Mouse (Mus musculus): Measurements from ENCODE around the gene Dip2a. TPM values are rescaled to one million over a fixed set of nuclear protein-coding genes. Genes with fewer than 3 reads are reported as not detected.

Gene Dip2a
- polyA plus RNA-seq (2014; fragmentation: Nextera tagmentation; extraction: Ambion mirVana), result 4.1 and 7.1 TPM in 2 replicates

GRCm38 (mm10) chr10:76344711-76345539 lies at the start of gene Dip2a:
Gene Dip2a (minus strand): TSS chr10:76345291.
- Histone ChIP-seq H3K9me3 (ENCODE audit: control insufficient read depth, low read length) (no peaks in the 10 kb centered on the region), H3K4me3 (ENCODE audit: low read depth, low read length) (peak within 1 kb of the TSS; percentile 82), H3K27ac (ENCODE audit: low read depth, low read length) (peak within 1 kb of the TSS; percentile 86), H3K9ac (ENCODE audit: low read depth, low read length) (peak within 1 kb of the TSS; percentile 92), H3K4me1 (replicated peaks; ENCODE audit: control insufficient read depth, insufficient read depth, low read length) (0 out of 2 replicates have a peak, but pooled peaks cover 2% of the 10 kb centered on the region), H3K27me3 (ENCODE audit: control insufficient read depth, insufficient read depth, low read length) (no peaks in the 10 kb centered on the region), H3K4me2 (replicated peaks; ENCODE audit: low read depth, low read length) (peak within 1 kb of the TSS; percentile 55), H3K36me3 (ENCODE audit: control insufficient read depth, insufficient read depth, low read length) (no peaks in the 10 kb centered on the region)
- ATAC-seq (ENCODE audit: low FRiP score), result peak; percentile 95
- under 1% methylated on average over 71 of the region's 94 CpGs for WGBS
- DNase-seq (ENCODE audit: low spot score), result peak; percentile 97

- no peaks in the 10 kb centered on the region for H3K4me1 ChIP-seq (replicated peaks; ENCODE audit: control insufficient read depth, insufficient read depth, low read length)
- H3K36me3 ChIP-seq (ENCODE audit: control insufficient read depth, insufficient read depth, low read length), result peaks cover 11% of the 10 kb centered on the region; the same call in 1 of the 2 replicates
- H3K27ac ChIP-seq (ENCODE audit: low read depth, low read length), result no peak overlapping the region
- no peaks in the 10 kb centered on the region for H3K9me3 ChIP-seq (ENCODE audit: control insufficient read depth, low read length)
- no peaks in the 10 kb centered on the region for H3K27me3 ChIP-seq (ENCODE audit: control insufficient read depth, insufficient read depth, low read length)
- H3K4me3 ChIP-seq (ENCODE audit: low read depth, low read length), result no peak overlapping the region
- ATAC-seq (ENCODE audit: low FRiP score) (no peak), DNase-seq (ENCODE audit: low spot score) (no peak)
- H3K9ac ChIP-seq (ENCODE audit: low read depth, low read length), result no peak overlapping the region
- H3K4me2 ChIP-seq (replicated peaks; ENCODE audit: low read depth, low read length), result no peak overlapping the region
- WGBS, result 93% methylated on average over 12 of the region's 12 CpGs
Measured at GRCm38 (mm10) chr10:76392596-76392995, 47.5 kb upstream of the Dip2a start.

DNA sequence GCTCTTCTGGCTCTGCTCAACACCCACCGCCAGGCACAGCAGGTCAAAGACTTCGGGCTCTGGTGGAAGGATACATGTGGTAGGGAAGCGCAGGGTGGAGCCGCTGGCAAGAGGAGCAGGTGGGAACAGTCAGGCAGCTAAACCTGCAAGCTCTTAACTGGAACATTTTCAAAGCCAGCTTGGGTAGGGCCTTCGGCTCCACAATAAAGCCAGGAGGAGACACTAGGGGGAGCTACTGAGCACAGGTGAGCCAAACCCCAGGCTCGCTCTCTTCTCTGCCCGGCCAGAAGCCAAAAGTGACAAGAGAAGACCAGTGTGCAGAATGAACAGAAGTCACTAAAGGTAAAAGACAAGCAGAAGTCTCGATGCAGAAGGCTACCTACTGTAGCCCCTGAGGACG lies 46.7 kb upstream of the Dip2a start:
- Histone ChIP-seq H3K4me1 (replicated peaks; ENCODE audit: control insufficient read depth, insufficient read depth, low read length) (no peaks in the 10 kb centered on the region), H3K4me3 (ENCODE audit: low read depth, low read length) (no peak overlapping the region), H3K27ac (ENCODE audit: low read depth, low read length) (no peak overlapping the region), H3K9me3 (ENCODE audit: control insufficient read depth, low read length) (no peaks in the 10 kb centered on the region), H3K36me3 (ENCODE audit: control insufficient read depth, insufficient read depth, low read length) (peaks cover 11% of the 10 kb centered on the region; the same call in 1 of the 2 replicates), H3K27me3 (ENCODE audit: control insufficient read depth, insufficient read depth, low read length) (no peaks in the 10 kb centered on the region), H3K9ac (ENCODE audit: low read depth, low read length) (no peak overlapping the region), H3K4me2 (replicated peaks; ENCODE audit: low read depth, low read length) (no peak overlapping the region)
- DNase-seq (ENCODE audit: low spot score) (peak; percentile 62), ATAC-seq (ENCODE audit: low FRiP score) (no peak)
- WGBS, result 87% methylated on average over 9 of the region's 9 CpGs

DNA sequence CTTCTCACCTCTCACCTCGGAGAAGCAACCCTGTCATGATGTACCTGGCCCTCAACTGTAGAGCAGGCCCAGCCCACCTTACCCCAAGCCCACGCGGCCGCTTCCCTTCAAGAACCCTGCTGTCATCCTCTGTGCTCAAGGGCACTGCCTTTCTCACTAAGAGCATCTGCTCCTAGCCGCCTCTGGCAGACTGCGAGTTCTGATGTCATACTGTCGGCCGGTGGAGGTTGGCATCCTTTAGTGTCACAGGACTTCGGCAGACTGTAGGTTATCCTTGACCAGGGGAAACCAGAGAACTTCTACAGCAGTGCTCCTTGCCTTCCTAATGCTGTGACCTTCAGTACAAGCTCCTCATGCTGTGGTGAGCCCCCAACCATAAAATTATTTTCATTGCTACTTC lies 46.1 kb upstream of the Dip2a start:
- Histone ChIP-seq H3K4me2 (replicated peaks; ENCODE audit: low read depth, low read length) (no peak overlapping the region), H3K27me3 (ENCODE audit: control insufficient read depth, insufficient read depth, low read length) (no peaks in the 10 kb centered on the region), H3K27ac (ENCODE audit: low read depth, low read length) (no peak overlapping the region), H3K36me3 (ENCODE audit: control insufficient read depth, insufficient read depth, low read length) (peaks cover 11% of the 10 kb centered on the region; the same call in 1 of the 2 replicates), H3K4me1 (replicated peaks; ENCODE audit: control insufficient read depth, insufficient read depth, low read length) (no peaks in the 10 kb centered on the region), H3K9ac (ENCODE audit: low read depth, low read length) (no peak overlapping the region), H3K4me3 (ENCODE audit: low read depth, low read length) (no peak overlapping the region), H3K9me3 (ENCODE audit: control insufficient read depth, low read length) (no peaks in the 10 kb centered on the region)
- no peak for ATAC-seq (ENCODE audit: low FRiP score)
- no peak for DNase-seq (ENCODE audit: low spot score)
- WGBS, result 94% methylated on average over 9 of the region's 9 CpGs

DNA sequence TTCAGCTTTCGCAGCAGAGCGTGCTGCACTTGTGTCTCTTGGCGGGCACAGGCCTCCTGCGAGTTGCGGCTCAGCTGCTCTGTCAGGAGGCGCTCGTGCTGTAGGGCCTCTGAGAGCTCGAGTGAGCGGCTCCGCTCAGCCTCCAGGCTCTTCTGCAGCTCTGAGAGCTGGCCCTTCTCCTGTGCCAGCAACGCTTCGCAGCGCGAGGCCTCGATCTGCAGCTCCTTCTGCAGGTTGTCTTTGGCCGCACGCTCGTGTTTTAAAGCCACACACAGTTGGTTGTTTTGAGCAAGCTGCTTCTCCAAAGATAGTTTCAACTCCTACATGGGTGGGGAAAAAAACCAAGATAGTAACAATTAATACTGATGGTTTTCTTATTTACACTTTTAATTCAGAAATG lies 29.9 kb upstream of the Dip2a start:
- H3K27ac ChIP-seq (ENCODE audit: low read depth, low read length), result no peak overlapping the region
- H3K4me1 ChIP-seq (replicated peaks; ENCODE audit: control insufficient read depth, insufficient read depth, low read length), result no peaks in the 10 kb centered on the region
- H3K36me3 ChIP-seq (ENCODE audit: control insufficient read depth, insufficient read depth, low read length), result peaks cover 4% of the 10 kb centered on the region; the same call in 1 of the 2 replicates
- WGBS, result 95% methylated on average over 18 of the region's 18 CpGs
- no peak for ATAC-seq (ENCODE audit: low FRiP score)
- H3K4me2 ChIP-seq (replicated peaks; ENCODE audit: low read depth, low read length), result no peak overlapping the region
- H3K9ac ChIP-seq (ENCODE audit: low read depth, low read length), result no peak overlapping the region
- no peaks in the 10 kb centered on the region for H3K9me3 ChIP-seq (ENCODE audit: control insufficient read depth, low read length)
- H3K27me3 ChIP-seq (ENCODE audit: control insufficient read depth, insufficient read depth, low read length), result no peaks in the 10 kb centered on the region
- no peak overlapping the region for H3K4me3 ChIP-seq (ENCODE audit: low read depth, low read length)
- no peak for DNase-seq (ENCODE audit: low spot score)

DNA sequence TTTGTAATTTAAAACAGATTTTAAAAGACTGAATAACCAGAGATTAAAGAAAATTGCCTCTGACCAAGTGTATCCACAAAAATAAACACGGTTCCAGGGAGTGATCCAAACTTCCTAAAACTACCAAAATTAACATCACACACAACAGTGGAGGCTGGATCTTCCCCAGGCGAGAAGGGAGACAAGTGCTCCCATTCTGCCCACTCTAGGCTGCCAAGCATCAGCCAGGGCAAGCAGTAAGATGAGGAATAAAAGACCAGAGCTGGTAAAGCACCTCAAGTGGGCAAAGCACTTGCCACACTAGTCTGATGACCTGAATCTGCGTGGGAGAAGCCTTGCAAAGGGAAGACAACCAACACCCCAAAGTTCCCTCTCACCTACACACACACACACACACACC lies 26.6 kb upstream of the Dip2a start:
- DNase-seq (ENCODE audit: low spot score), result no peak
- no peaks in the 10 kb centered on the region for H3K9me3 ChIP-seq (ENCODE audit: control insufficient read depth, low read length)
- H3K36me3 ChIP-seq (ENCODE audit: control insufficient read depth, insufficient read depth, low read length), result 0 out of 2 replicates have a peak, but pooled peaks cover 6% of the 10 kb centered on the region
- no peak overlapping the region for H3K4me2 ChIP-seq (replicated peaks; ENCODE audit: low read depth, low read length)
- H3K4me1 ChIP-seq (replicated peaks; ENCODE audit: control insufficient read depth, insufficient read depth, low read length), result no peaks in the 10 kb centered on the region
- no peak for ATAC-seq (ENCODE audit: low FRiP score)
- H3K4me3 ChIP-seq (ENCODE audit: low read depth, low read length), result no peak overlapping the region
- no peaks in the 10 kb centered on the region for H3K27me3 ChIP-seq (ENCODE audit: control insufficient read depth, insufficient read depth, low read length)
- no peak overlapping the region for H3K9ac ChIP-seq (ENCODE audit: low read depth, low read length)
- WGBS, result 79% methylated on average over 3 of the region's 3 CpGs
- H3K27ac ChIP-seq (ENCODE audit: low read depth, low read length), result no peak overlapping the region

- DNase-seq (ENCODE audit: low spot score) (no peak), ATAC-seq (ENCODE audit: low FRiP score) (no peak)
- Histone ChIP-seq H3K9ac (ENCODE audit: low read depth, low read length) (no peak overlapping the region), H3K4me3 (ENCODE audit: low read depth, low read length) (no peak overlapping the region), H3K27me3 (ENCODE audit: control insufficient read depth, insufficient read depth, low read length) (no peaks in the 10 kb centered on the region), H3K4me2 (replicated peaks; ENCODE audit: low read depth, low read length) (no peak overlapping the region), H3K4me1 (replicated peaks; ENCODE audit: control insufficient read depth, insufficient read depth, low read length) (no peaks in the 10 kb centered on the region), H3K9me3 (ENCODE audit: control insufficient read depth, low read length) (no peaks in the 10 kb centered on the region), H3K36me3 (ENCODE audit: control insufficient read depth, insufficient read depth, low read length) (0 out of 2 replicates have a peak, but pooled peaks cover 6% of the 10 kb centered on the region), H3K27ac (ENCODE audit: low read depth, low read length) (no peak overlapping the region)
- WGBS, result 95% methylated on average over 13 of the region's 13 CpGs
Measured at GRCm38 (mm10) chr10:76368766-76369165, 23.7 kb upstream of the Dip2a start.

GRCm38 (mm10) chr10:76363233-76363632 lies 18.1 kb upstream of the Dip2a start:
- no peak overlapping the region for H3K27ac ChIP-seq (ENCODE audit: low read depth, low read length)
- no peak overlapping the region for H3K4me3 ChIP-seq (ENCODE audit: low read depth, low read length)
- H3K4me1 ChIP-seq (replicated peaks; ENCODE audit: control insufficient read depth, insufficient read depth, low read length), result no peaks in the 10 kb centered on the region
- no peaks in the 10 kb centered on the region for H3K36me3 ChIP-seq (ENCODE audit: control insufficient read depth, insufficient read depth, low read length)
- H3K4me2 ChIP-seq (replicated peaks; ENCODE audit: low read depth, low read length), result no peak overlapping the region
- no peak overlapping the region for H3K9ac ChIP-seq (ENCODE audit: low read depth, low read length)
- no peaks in the 10 kb centered on the region for H3K9me3 ChIP-seq (ENCODE audit: control insufficient read depth, low read length)
- WGBS, result 86% methylated on average over 3 of the region's 3 CpGs
- ATAC-seq (ENCODE audit: low FRiP score) (no peak), DNase-seq (ENCODE audit: low spot score) (no peak)
- no peaks in the 10 kb centered on the region for H3K27me3 ChIP-seq (ENCODE audit: control insufficient read depth, insufficient read depth, low read length)

DNA sequence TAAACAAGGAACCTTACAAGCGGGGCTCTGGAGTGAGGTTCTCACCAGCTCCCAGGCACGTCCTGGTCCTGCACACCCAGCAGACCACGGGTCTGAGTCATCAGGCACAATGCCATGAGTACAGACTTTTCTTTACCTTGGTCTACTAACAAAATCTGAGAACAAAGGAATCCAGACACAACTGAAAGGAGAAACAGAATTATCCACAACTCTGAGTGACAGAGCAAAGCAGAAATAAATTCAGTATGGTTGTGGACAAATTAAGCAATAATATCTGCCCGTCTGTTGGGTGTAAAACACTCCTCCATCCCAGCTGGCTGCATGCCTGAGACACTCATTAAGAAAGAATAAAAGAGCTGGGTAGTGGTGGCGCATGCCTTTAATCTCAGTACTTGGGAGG lies 13.4 kb upstream of the Dip2a start:
- H3K36me3 ChIP-seq (ENCODE audit: control insufficient read depth, insufficient read depth, low read length), result no peaks in the 10 kb centered on the region
- no peaks in the 10 kb centered on the region for H3K4me1 ChIP-seq (replicated peaks; ENCODE audit: control insufficient read depth, insufficient read depth, low read length)
- no peak overlapping the region for H3K27ac ChIP-seq (ENCODE audit: low read depth, low read length)
- H3K27me3 ChIP-seq (ENCODE audit: control insufficient read depth, insufficient read depth, low read length), result no peaks in the 10 kb centered on the region
- H3K9ac ChIP-seq (ENCODE audit: low read depth, low read length), result no peak overlapping the region
- no peak overlapping the region for H3K4me2 ChIP-seq (replicated peaks; ENCODE audit: low read depth, low read length)
- no peaks in the 10 kb centered on the region for H3K9me3 ChIP-seq (ENCODE audit: control insufficient read depth, low read length)
- no peak overlapping the region for H3K4me3 ChIP-seq (ENCODE audit: low read depth, low read length)
- DNase-seq (ENCODE audit: low spot score) (no peak), ATAC-seq (ENCODE audit: low FRiP score) (no peak)
- 94% methylated on average over 5 of the region's 5 CpGs for WGBS

All from hindbrain, embryonic 11.5 days (tissue).